Mouse (Mus musculus) limb, embryonic 14.5 days (tissue): ENCODE results near the gene Mef2b. TPM values are rescaled to one million over a fixed set of nuclear protein-coding genes. Genes with fewer than 3 reads are reported as not detected.

ENCODE experiments used
- ATAC-seq: fragments of 200-750 bp; cut with Nextera tagmentation; 2 replicates; pipeline ENCODE4 v1.8.0; 2017; ENCODE audit warnings: low read depth, moderate number of reproducible peaks, moderate TSS enrichment; ENCODE audit not compliant: low FRiP score
- DNase-seq: peaks from one replicate; pipeline ENCODE4 v3.0.0-alpha.2; 2015; ENCODE audit warnings: low spot score
- H3K27ac ChIP-seq: fragments of 300-500 bp; sonication (generic); replicated peaks from 2 replicates; pipeline ENCODE4 v1.5.1; 2014; ENCODE audit warnings: low read depth, mild to moderate bottlenecking, low read length, moderate library complexity, mixed read lengths
- H3K27me3 ChIP-seq: fragments of 300-500 bp; sonication (generic); 2 replicates; pipeline ENCODE4 v1.6.1; 2014; ENCODE audit warnings: low read length, mixed read lengths; ENCODE audit not compliant: control insufficient read depth, insufficient read depth
- H3K36me3 ChIP-seq: fragments of 300-500 bp; sonication (generic); 2 replicates; pipeline ENCODE4 v1.6.1; 2014; ENCODE audit warnings: mild to moderate bottlenecking, low read length, moderate library complexity, mixed read lengths; ENCODE audit not compliant: control insufficient read depth, insufficient read depth
- H3K4me1 ChIP-seq: fragments of 300-500 bp; sonication (generic); 2 replicates; pipeline ENCODE4 v1.6.1; 2014; ENCODE audit warnings: antibody characterized with exemption, low read length, mixed read lengths; ENCODE audit not compliant: control insufficient read depth, insufficient read depth
- H3K4me2 ChIP-seq: fragments of 300-500 bp; sonication (generic); replicated peaks from 2 replicates; pipeline ENCODE4 v1.6.1; 2014; ENCODE audit warnings: low read depth, mild to moderate bottlenecking, low read length, moderate library complexity; ENCODE audit not compliant: severe bottlenecking
- H3K4me3 ChIP-seq: fragments of 300-500 bp; sonication (generic); replicated peaks from 2 replicates; pipeline ENCODE4 v1.5.1; 2014; ENCODE audit warnings: low read length
- H3K9ac ChIP-seq: fragments of 300-500 bp; sonication (generic); 2 replicates; pipeline ENCODE4 v1.6.1; 2014; ENCODE audit warnings: mild to moderate bottlenecking, low read depth, low read length, moderate library complexity; ENCODE audit not compliant: severe bottlenecking
- H3K9me3 ChIP-seq: fragments of 300-500 bp; sonication (generic); 2 replicates; pipeline ENCODE4 v1.6.1; 2016; ENCODE audit warnings: low read length; ENCODE audit not compliant: control insufficient read depth
- POLR2A ChIP-seq: fragments of 200-500 bp; IDR thresholded peaks from 2 replicates; pipeline ENCODE4 v1.8.0; 2012; ENCODE audit warnings: inconsistent platforms, mild to moderate bottlenecking, moderate library complexity, borderline replicate concordance; ENCODE audit not compliant: insufficient read depth, insufficient read length; ENCODE audit errors: extremely low read depth
- WGBS: fragments of 180-500 bp; shearing (Covaris S2); extraction: QIAGEN DNeasy Blood & Tissue Kit; methylation state at CpG from one replicate; pipeline ENCODE4 v1.1.7; 2014; 5-methylcytosine and 5-hydroxymethylcytosine counted together
- polyA plus RNA-seq, 2 experiments: library from polyadenylated mRNA; depleted of rRNA in 1 of 2; stranded (reverse) in 1 of 2; unstranded in 1 of 2; fragments of >200 nt; fragmentation: Nextera tagmentation in 1 of 2; extraction: Ambion mirVana in 1 of 2; gene quantifications; 2 replicates each; pipeline versions ENCODE4 v1.2.1 to v1.2.3; 2012 to 2014

Gene Mef2b
- polyA plus RNA-seq, 2 experiments, result 0.67 TPM; not detected in 1

GRCm38 (mm10) chr8:70179082-70179481 lies 39.6 kb downstream of the Mef2b start:
- Histone ChIP-seq H3K9me3 (no peaks in the 10 kb centered on the region), H3K36me3 (peaks cover 47% of the 10 kb centered on the region), H3K4me1 (no peaks in the 10 kb centered on the region), H3K4me3 (no peak overlapping the region), H3K27me3 (no peaks in the 10 kb centered on the region), H3K27ac (no peak overlapping the region), H3K9ac (no peak overlapping the region), H3K4me2 (no peak overlapping the region)
- ATAC-seq (no peak), DNase-seq (no peak)
- 97% methylated on average over 4 of the region's 4 CpGs for WGBS
- TF ChIP-seq POLR2A, result no peak

GRCm38 (mm10) chr8:70181212-70181902 lies 41.8 kb downstream of the Mef2b start:
- H3K4me1 ChIP-seq, result no peaks in the 10 kb centered on the region
- no peaks in the 10 kb centered on the region for H3K9me3 ChIP-seq
- H3K4me3 ChIP-seq, result no peak overlapping the region
- no peak overlapping the region for H3K4me2 ChIP-seq
- no peak overlapping the region for H3K9ac ChIP-seq
- 58% methylated on average over 16 of the region's 16 CpGs for WGBS
- H3K36me3 ChIP-seq, result peaks cover 47% of the 10 kb centered on the region
- H3K27ac ChIP-seq, result no peak overlapping the region
- no peak for TF ChIP-seq POLR2A
- no peak for ATAC-seq
- DNase-seq, result no peak
- H3K27me3 ChIP-seq, result no peaks in the 10 kb centered on the region

DNA sequence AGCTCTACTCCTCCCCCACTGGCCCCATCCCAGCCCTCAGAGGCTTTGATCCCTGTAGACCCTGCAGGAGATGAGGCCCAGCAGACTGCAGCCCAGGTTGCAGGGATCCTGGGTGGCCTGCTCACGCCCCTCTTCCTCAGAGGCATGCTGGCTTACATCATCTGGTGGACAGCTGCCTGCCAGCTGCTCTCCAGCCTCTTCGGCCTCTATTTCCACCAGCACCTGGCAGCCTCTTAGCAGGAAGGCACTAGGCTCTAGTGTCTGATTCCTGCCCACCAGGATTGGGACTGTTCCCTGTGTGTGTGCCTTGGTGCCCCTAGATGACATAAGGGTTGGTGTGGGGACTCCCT lies 42.4 kb downstream of the Mef2b start:
- peaks cover 42% of the 10 kb centered on the region for H3K36me3 ChIP-seq
- H3K4me1 ChIP-seq, result no peaks in the 10 kb centered on the region
- no peaks in the 10 kb centered on the region for H3K27me3 ChIP-seq
- ATAC-seq (peak; percentile 41), DNase-seq (no peak)
- H3K9ac ChIP-seq, result no peak overlapping the region
- H3K4me3 ChIP-seq, result no peak overlapping the region
- WGBS, result 35% methylated on average over 2 of the region's 2 CpGs
- no peak overlapping the region for H3K4me2 ChIP-seq
- no peaks in the 10 kb centered on the region for H3K9me3 ChIP-seq
- TF ChIP-seq POLR2A, result no peak
- no peak overlapping the region for H3K27ac ChIP-seq

DNA sequence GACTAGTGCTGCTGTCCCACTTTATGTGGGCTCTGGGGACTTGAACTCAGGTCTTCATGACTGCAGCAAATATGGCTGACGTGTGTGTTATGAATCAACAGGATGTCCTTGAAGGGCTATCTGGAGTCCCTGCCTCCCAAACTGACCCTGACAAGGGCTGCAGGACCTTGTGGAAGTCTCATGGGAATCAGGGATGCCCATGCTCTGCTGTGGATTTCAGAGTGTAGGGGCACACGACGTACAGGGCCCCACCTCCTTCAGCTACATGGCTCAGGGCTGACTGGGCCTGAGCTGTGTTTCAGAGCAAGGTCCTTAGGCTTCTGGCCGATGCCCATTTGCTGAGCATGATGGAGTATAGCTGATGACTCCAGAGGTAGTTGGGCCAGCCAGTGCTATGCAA lies 43.7 kb downstream of the Mef2b start:
- H3K4me1 ChIP-seq, result no peaks in the 10 kb centered on the region
- no peaks in the 10 kb centered on the region for H3K9me3 ChIP-seq
- WGBS, result 89% methylated on average over 4 of the region's 4 CpGs
- no peaks in the 10 kb centered on the region for H3K27me3 ChIP-seq
- DNase-seq (no peak), ATAC-seq (no peak)
- no peak overlapping the region for H3K27ac ChIP-seq
- no peak overlapping the region for H3K9ac ChIP-seq
- H3K4me3 ChIP-seq, result no peak overlapping the region
- TF ChIP-seq POLR2A, result no peak
- H3K36me3 ChIP-seq, result peaks cover 30% of the 10 kb centered on the region
- H3K4me2 ChIP-seq, result no peak overlapping the region

DNA sequence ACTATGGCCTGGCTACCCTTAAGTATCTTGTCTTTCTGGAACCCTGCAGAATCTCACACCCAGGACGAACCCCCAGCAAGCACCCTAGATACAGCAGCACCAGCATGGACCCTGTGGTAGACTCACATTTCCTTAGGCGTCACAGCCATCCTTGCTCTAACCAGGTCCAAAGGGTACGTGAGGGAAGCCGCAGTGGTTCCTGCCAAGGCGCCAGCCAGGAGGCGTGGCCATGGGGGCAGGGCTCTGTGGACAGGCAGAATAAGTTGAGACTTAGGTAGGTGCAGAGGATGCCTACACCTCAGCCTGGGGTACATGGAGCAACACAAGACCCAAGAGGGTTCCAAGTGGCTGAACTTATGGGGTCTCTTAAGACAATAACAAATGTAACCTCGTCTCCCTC lies 49.2 kb downstream of the Mef2b start:
- no peak for TF ChIP-seq POLR2A

More for the DNA sequence above, 49.2 kb downstream of the Mef2b start:
- Histone ChIP-seq H3K9me3 (no peaks in the 10 kb centered on the region), H3K27me3 (no peaks in the 10 kb centered on the region), H3K36me3 (peaks cover 4% of the 10 kb centered on the region; the same call in 1 of the 2 replicates), H3K27ac (no peak overlapping the region), H3K4me3 (no peak overlapping the region), H3K9ac (no peak overlapping the region), H3K4me2 (no peak overlapping the region), H3K4me1 (no peaks in the 10 kb centered on the region)
- WGBS, result 59% methylated on average over 7 of the region's 7 CpGs
- no peak for DNase-seq
- ATAC-seq, result no peak
